Mouse (Mus musculus): ENCODE data around the gene Rnf224. TPM values are rescaled to one million over a fixed set of nuclear protein-coding genes. Genes with fewer than 3 reads are reported as not detected.

Rnf224 gene
- not detected in 2 replicates for total RNA-seq (2014; rRNA removed; ENCODE audit: low replicate concordance)
- polyA plus RNA-seq (2015; fragmentation: Nextera tagmentation; extraction: Ambion mirVana): not detected in 2 replicates

DNA sequence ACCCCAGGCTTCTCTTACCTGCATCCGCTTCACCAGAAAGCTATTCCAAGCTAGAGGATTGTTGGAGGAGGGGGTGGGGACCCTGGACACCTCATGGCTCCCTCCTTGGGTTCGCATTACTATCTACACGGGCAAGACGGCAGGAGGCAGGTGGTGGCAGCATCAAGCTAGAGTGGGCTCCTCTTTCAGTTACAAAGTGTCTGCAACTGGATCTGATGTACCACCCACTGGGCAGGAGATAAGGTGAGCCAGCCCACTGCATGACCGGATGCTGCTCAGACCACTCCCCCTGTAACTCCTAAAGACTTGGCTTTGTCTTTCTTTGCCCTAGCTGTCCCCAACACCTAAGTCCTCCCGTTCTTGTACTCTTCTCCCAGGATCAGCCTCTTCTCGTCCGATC, at the start of gene Rnf224:
TSS of gene Rnf224 (minus strand) at position 174 of the 400 bp plus-strand sequence.
- H3K27me3 ChIP-seq (ENCODE audit: control insufficient read depth, insufficient read depth, low read length): peaks cover 32% of the 10 kb centered on the region
- no peak for TF ChIP-seq CTCF (IDR thresholded peaks at IDR 0.05; ENCODE audit: low read depth)
- no peak for TF ChIP-seq EP300 (IDR thresholded peaks at IDR 0.05; ENCODE audit: low read depth)
- H3K4me1 ChIP-seq (ENCODE audit: control insufficient read depth, insufficient read depth): peaks cover 7% of the 10 kb centered on the region
- H3K9ac ChIP-seq (replicated peaks; ENCODE audit: low read depth, low read length): no peak within 1 kb of the TSS
- no peak for DNase-seq (ENCODE audit: low spot score)
- no peak within 1 kb of the TSS for H3K4me3 ChIP-seq (ENCODE audit: low read depth, low read length)
- H3K27ac ChIP-seq (ENCODE audit: low read depth): no peak within 1 kb of the TSS
- no peaks in the 10 kb centered on the region for H3K9me3 ChIP-seq (replicated peaks; ENCODE audit: control insufficient read depth, low read length)
- ATAC-seq (ENCODE audit: insufficient read depth, low read depth): no peak
- 25% methylated on average over 8 of the region's 8 CpGs for WGBS
- H3K4me2 ChIP-seq (ENCODE audit: low read depth, low read length): no peak within 1 kb of the TSS
- H3K36me3 ChIP-seq (replicated peaks; ENCODE audit: control insufficient read depth, insufficient read depth, low read length): no peaks in the 10 kb centered on the region

DNA sequence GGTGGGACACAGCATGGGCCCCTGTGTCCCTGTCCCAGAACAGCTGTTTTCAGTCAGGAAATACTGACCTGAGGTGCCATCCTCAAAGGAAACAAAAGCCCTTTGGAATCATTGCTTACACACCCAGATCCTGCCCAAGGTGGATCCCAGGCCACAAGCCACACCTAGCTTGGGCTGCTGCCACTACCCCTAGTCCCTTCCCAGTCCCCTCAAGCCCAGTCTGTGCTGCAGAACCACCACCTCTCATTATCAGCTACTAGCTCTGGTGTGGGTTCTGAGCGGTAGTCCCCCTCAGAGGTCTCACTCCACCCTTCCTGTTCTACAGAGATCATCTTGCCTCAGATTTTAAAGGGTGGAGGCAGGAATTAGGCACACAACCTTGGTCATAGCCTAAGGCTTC, 49.7 kb upstream of the Rnf224 start:
- H3K27ac ChIP-seq (ENCODE audit: low read depth): no peak overlapping the region
- no peaks in the 10 kb centered on the region for H3K9me3 ChIP-seq (replicated peaks; ENCODE audit: control insufficient read depth, low read length)
- ATAC-seq (ENCODE audit: insufficient read depth, low read depth) (no peak), DNase-seq (ENCODE audit: low spot score) (no peak)
- WGBS: 53% methylated on average over 1 of the region's 1 CpGs
- H3K4me2 ChIP-seq (ENCODE audit: low read depth, low read length): no peak overlapping the region
- peaks cover 11% of the 10 kb centered on the region for H3K4me1 ChIP-seq (ENCODE audit: control insufficient read depth, insufficient read depth)
- H3K9ac ChIP-seq (replicated peaks; ENCODE audit: low read depth, low read length): no peak overlapping the region
- peaks cover 34% of the 10 kb centered on the region for H3K27me3 ChIP-seq (ENCODE audit: control insufficient read depth, insufficient read depth, low read length)
- TF ChIP-seq CTCF (IDR thresholded peaks at IDR 0.05; ENCODE audit: low read depth): no peak
- TF ChIP-seq EP300 (IDR thresholded peaks at IDR 0.05; ENCODE audit: low read depth): no peak
- H3K4me3 ChIP-seq (ENCODE audit: low read depth, low read length): no peak overlapping the region
- peaks cover 44% of the 10 kb centered on the region for H3K36me3 ChIP-seq (replicated peaks; ENCODE audit: control insufficient read depth, insufficient read depth, low read length)

DNA sequence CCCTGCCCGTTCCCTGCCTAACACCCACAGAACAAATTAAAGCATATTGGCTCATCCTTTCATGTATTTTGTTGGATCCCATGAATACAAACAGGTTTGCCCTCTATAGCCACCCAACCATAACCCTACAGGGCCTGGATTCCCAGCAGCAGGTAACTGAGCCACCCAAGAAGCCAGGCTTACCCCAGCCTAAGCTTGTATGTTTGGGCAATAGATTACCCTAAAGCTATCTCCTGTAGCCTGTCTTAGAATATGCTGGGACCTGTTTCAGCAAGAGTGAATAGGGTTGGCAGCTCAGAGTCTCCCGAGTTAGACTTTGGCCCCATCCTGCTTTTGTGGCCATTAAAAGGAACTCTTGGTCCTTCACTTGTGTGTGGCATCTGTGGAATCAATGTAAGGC, 49.0 kb upstream of the Rnf224 start:
- Histone ChIP-seq H3K27ac (ENCODE audit: low read depth) (no peak overlapping the region), H3K36me3 (replicated peaks; ENCODE audit: control insufficient read depth, insufficient read depth, low read length) (peaks cover 51% of the 10 kb centered on the region), H3K9me3 (replicated peaks; ENCODE audit: control insufficient read depth, low read length) (no peaks in the 10 kb centered on the region), H3K27me3 (ENCODE audit: control insufficient read depth, insufficient read depth, low read length) (peaks cover 26% of the 10 kb centered on the region), H3K9ac (replicated peaks; ENCODE audit: low read depth, low read length) (no peak overlapping the region), H3K4me1 (ENCODE audit: control insufficient read depth, insufficient read depth) (peaks cover 7% of the 10 kb centered on the region), H3K4me3 (ENCODE audit: low read depth, low read length) (no peak overlapping the region), H3K4me2 (ENCODE audit: low read depth, low read length) (no peak overlapping the region)
- TF ChIP-seq CTCF (IDR thresholded peaks at IDR 0.05; ENCODE audit: low read depth) (no peak), EP300 (IDR thresholded peaks at IDR 0.05; ENCODE audit: low read depth) (no peak)
- 89% methylated on average over 2 of the region's 2 CpGs for WGBS
- ATAC-seq (ENCODE audit: insufficient read depth, low read depth) (no peak), DNase-seq (ENCODE audit: low spot score) (no peak)

DNA sequence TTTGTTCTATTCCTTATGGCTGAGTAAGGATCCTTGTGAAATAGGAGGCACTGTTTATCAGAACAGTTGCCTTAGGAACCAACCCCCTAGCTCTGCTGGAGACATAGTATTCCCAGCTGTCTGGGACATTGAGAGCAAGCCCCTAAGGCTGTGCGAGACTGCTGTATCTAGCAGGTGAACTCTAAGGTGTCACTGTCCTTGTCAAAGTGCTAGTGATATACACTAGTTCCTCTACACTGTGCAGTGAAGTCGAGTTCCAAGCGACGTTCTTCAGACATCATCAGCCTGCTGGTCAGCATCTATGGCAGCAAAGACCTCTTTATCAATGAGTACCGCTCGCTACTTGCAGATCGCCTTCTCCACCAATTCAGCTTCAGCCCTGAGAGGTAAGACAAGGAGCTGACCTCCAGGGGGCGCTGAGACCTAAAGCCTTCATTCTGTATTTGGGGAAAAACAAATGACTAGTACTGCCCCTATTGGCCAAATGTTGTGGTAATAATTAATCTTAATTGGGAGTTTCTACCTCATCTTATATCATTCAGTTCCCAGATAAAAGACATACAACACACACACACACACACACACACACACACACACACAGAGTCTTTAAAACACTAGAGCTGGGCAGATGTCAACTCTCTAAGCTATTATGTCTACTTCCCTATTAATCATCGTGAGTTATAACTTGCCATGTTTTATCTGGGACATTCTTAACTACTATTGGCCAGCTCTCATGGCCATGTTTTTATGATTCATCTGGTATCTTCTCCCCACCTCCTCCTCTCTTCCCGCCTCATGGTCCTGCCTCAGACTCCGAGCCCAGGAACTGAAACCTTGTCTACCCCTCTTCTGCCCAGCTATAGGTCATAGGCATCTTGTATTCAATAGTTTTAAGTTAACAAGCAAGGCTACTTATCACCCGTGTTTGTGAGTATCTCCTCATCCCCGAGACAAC, 42.6 kb upstream of the Rnf224 start:
- peaks cover 93% of the 10 kb centered on the region for H3K36me3 ChIP-seq (replicated peaks; ENCODE audit: control insufficient read depth, insufficient read depth, low read length)
- DNase-seq (ENCODE audit: low spot score) (peak; percentile 74), ATAC-seq (ENCODE audit: insufficient read depth, low read depth) (0 out of 2 replicates have a peak, but pooled peaks have one; percentile 33)
- H3K4me3 ChIP-seq (ENCODE audit: low read depth, low read length): no peak overlapping the region
- H3K27me3 ChIP-seq (ENCODE audit: control insufficient read depth, insufficient read depth, low read length): no peaks in the 10 kb centered on the region
- 55% methylated on average over 13 of the region's 13 CpGs for WGBS
- no peak overlapping the region for H3K4me2 ChIP-seq (ENCODE audit: low read depth, low read length)
- TF ChIP-seq CTCF (IDR thresholded peaks at IDR 0.05; ENCODE audit: low read depth): peak; percentile 83
- TF ChIP-seq EP300 (IDR thresholded peaks at IDR 0.05; ENCODE audit: low read depth): no peak
- H3K27ac ChIP-seq (ENCODE audit: low read depth): no peak overlapping the region
- no peaks in the 10 kb centered on the region for H3K9me3 ChIP-seq (replicated peaks; ENCODE audit: control insufficient read depth, low read length)
- H3K9ac ChIP-seq (replicated peaks; ENCODE audit: low read depth, low read length): no peak overlapping the region
- H3K4me1 ChIP-seq (ENCODE audit: control insufficient read depth, insufficient read depth): no peaks in the 10 kb centered on the region

DNA sequence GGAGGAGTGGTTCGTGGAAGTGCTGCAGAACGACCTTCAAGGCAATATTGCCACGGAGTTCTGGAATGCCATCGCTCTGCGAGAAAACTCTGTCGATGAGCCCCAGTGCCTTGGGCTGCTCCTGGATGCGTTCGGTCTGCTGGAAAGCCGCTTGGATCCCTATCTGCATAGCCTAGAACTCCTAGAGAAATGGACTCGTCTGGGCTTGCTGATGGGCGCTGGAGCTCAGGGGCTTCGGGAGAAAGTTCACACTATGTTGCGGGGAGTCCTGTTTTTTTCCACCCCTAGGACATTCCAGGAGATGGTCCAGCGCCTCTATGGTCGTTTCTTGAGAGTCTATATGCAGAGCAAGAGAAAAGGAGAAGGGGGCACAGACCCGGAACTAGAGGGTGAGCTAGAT, 36.4 kb upstream of the Rnf224 start:
- H3K4me3 ChIP-seq (ENCODE audit: low read depth, low read length): peak overlapping the region; percentile 80
- H3K27ac ChIP-seq (ENCODE audit: low read depth): peak overlapping the region; percentile 87
- TF ChIP-seq EP300 (IDR thresholded peaks at IDR 0.05; ENCODE audit: low read depth) (no peak), CTCF (IDR thresholded peaks at IDR 0.05; ENCODE audit: low read depth) (no peak)
- WGBS: 24% methylated on average over 16 of the region's 16 CpGs
- ATAC-seq (ENCODE audit: insufficient read depth, low read depth): no peak
- DNase-seq (ENCODE audit: low spot score): no peak
- no peaks in the 10 kb centered on the region for H3K9me3 ChIP-seq (replicated peaks; ENCODE audit: control insufficient read depth, low read length)
- H3K27me3 ChIP-seq (ENCODE audit: control insufficient read depth, insufficient read depth, low read length): no peaks in the 10 kb centered on the region
- H3K4me2 ChIP-seq (ENCODE audit: low read depth, low read length): peak overlapping the region; percentile 85
- H3K4me1 ChIP-seq (ENCODE audit: control insufficient read depth, insufficient read depth): peaks cover 17% of the 10 kb centered on the region
- peaks cover 61% of the 10 kb centered on the region for H3K36me3 ChIP-seq (replicated peaks; ENCODE audit: control insufficient read depth, insufficient read depth, low read length)
- H3K9ac ChIP-seq (replicated peaks; ENCODE audit: low read depth, low read length): peak overlapping the region; percentile 67

Measured in heart, postnatal 0 days (tissue).